In the genomic region with DNA sequence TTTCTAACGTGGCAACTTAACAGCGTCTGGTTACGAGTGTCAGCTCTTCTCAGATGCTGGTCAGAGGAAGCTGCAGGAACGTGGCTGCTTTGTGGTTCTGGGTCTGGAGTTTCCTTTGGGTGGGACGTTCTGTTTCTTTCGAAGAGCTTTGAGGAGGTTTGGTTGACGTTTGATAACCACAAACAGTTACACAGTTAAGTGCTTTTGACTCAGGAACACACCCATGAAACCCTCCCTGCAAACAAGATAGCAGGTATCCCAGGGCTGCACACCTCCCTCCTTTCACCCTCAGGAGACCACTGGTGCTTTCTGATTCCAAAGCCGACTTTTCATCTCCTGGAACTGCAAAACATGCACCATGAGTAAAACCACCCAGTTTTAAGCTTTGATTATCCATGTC, we compare ENCODE assay signal across 20 mouse cellular contexts. TPM values are rescaled to one million over a fixed set of nuclear protein-coding genes. Genes with fewer than 3 reads are reported as not detected.
DNase-seq lines count a peak whose midpoint lies in the region; ATAC-seq lines count a peak whose summit lies in the region.
"Had no signal": no experiment of that assay in that cellular context is flagged by ENCODE, and none has a peak within 500 bp of the region (broad histone marks: within the 10 kb centered on the region; RNA-seq: fewer than 3 reads in every experiment).

No protein-coding gene starts in this region.

- H3K27me3 ChIP-seq in liver, embryonic 15.5 days, result no peaks in the 10 kb centered on the region
- H3K27me3 ChIP-seq in embryonic facial prominence, embryonic 10.5 days (replicated peaks; ENCODE audit: low read depth, poor library complexity, severe bottlenecking), result no peaks in the 10 kb centered on the region
- no peaks in the 10 kb centered on the region for H3K27me3 ChIP-seq in forebrain, embryonic 16.5 days (replicated peaks; ENCODE audit: control insufficient read depth, insufficient read depth, low read length)
- H3K27me3 ChIP-seq: embryonic facial prominence, embryonic 15.5 days; heart, embryonic 15.5 days; hindbrain, embryonic 15.5 days had no signal

- ATAC-seq in liver, embryonic 15.5 days (ENCODE audit: insufficient read depth), result peak; percentile 84
- no peak for ATAC-seq in forebrain, embryonic 16.5 days

- peaks cover 21% of the 10 kb centered on the region for H3K4me1 ChIP-seq in liver, embryonic 15.5 days (replicated peaks)
- H3K4me1 ChIP-seq in embryonic facial prominence, embryonic 10.5 days, result no peaks in the 10 kb centered on the region
- H3K4me1 ChIP-seq in forebrain, embryonic 16.5 days (replicated peaks; ENCODE audit: control insufficient read depth, insufficient read depth, low read length), result no peaks in the 10 kb centered on the region
- H3K4me1 ChIP-seq: embryonic facial prominence, embryonic 15.5 days; heart, embryonic 15.5 days; hindbrain, embryonic 15.5 days had no signal

- no peak overlapping the region for H3K9ac ChIP-seq in liver, embryonic 15.5 days
- no peak overlapping the region for H3K9ac ChIP-seq in forebrain, embryonic 16.5 days (replicated peaks; ENCODE audit: low read depth, low read length)
- H3K9ac ChIP-seq: embryonic facial prominence, embryonic 15.5 days; heart, embryonic 15.5 days; hindbrain, embryonic 15.5 days; lung, embryonic 14.5 days had no signal

- H3K9me3 ChIP-seq in liver, embryonic 15.5 days (replicated peaks), result no peaks in the 10 kb centered on the region
- H3K9me3 ChIP-seq in embryonic facial prominence, embryonic 10.5 days, result no peaks in the 10 kb centered on the region
- H3K9me3 ChIP-seq in forebrain, embryonic 16.5 days (ENCODE audit: control insufficient read depth, low read length), result no peaks in the 10 kb centered on the region
- H3K9me3 ChIP-seq: embryonic facial prominence, embryonic 15.5 days; heart, embryonic 15.5 days; hindbrain, embryonic 15.5 days had no signal

- peak overlapping the region; percentile 6; the same call in 1 of the 2 replicates for H3K4me2 ChIP-seq in liver, embryonic 15.5 days
- H3K4me2 ChIP-seq in forebrain, embryonic 16.5 days (ENCODE audit: low read length), result no peak overlapping the region
- H3K4me2 ChIP-seq: embryonic facial prominence, embryonic 15.5 days; heart, embryonic 15.5 days; hindbrain, embryonic 15.5 days; lung, embryonic 14.5 days had no signal

- H3K36me3 ChIP-seq in liver, embryonic 15.5 days (replicated peaks), result no peaks in the 10 kb centered on the region
- no peaks in the 10 kb centered on the region for H3K36me3 ChIP-seq in embryonic facial prominence, embryonic 10.5 days (replicated peaks)
- no peaks in the 10 kb centered on the region for H3K36me3 ChIP-seq in forebrain, embryonic 16.5 days (ENCODE audit: control insufficient read depth, insufficient read depth)
- H3K36me3 ChIP-seq: embryonic facial prominence, embryonic 15.5 days; heart, embryonic 15.5 days; hindbrain, embryonic 15.5 days had no signal

- peak; percentile 19 for DNase-seq in thymus, postnatal 25 days
- no peak for DNase-seq in thymus, adult 18-20 months
- DNase-seq in c-Kit-positive CD71-positive TER-119-negative erythroid progenitor cells, embryonic 14.5 days (ENCODE audit: low read depth), result peak; percentile 63
- DNase-seq in thymus, postnatal 4 days, result peak; percentile 11
- DNase-seq in embryonic facial prominence, embryonic 10.5 days (ENCODE audit: low spot score), result no peak
- DNase-seq in adrenal gland, adult 8-10 months, result no peak
- DNase-seq: gastrocnemius, postnatal 14 days; right cerebral cortex, adult 18-20 months had no signal

- 12% methylated on average over 8 of the region's 8 CpGs for whole genome bisulfite sequencing in liver, embryonic 15.5 days (ENCODE audit: insufficient replicate concordance)
- WGBS in embryonic facial prominence, embryonic 10.5 days, result 77% methylated on average over 8 of the region's 8 CpGs
- WGBS in forebrain, embryonic 16.5 days, result 81% methylated on average over 8 of the region's 8 CpGs

- no peak overlapping the region for H3K4me3 ChIP-seq in liver, embryonic 15.5 days (replicated peaks)
- no peak overlapping the region for H3K4me3 ChIP-seq in embryonic facial prominence, embryonic 10.5 days
- no peak overlapping the region for H3K4me3 ChIP-seq in forebrain, embryonic 16.5 days (replicated peaks; ENCODE audit: low read length)
- H3K4me3 ChIP-seq: embryonic facial prominence, embryonic 15.5 days; heart, embryonic 15.5 days; hindbrain, embryonic 15.5 days had no signal

- H3K27ac ChIP-seq in liver, embryonic 15.5 days (replicated peaks), result peak overlapping the region; percentile 41; the same call in 1 of the 2 replicates
- no peak overlapping the region for H3K27ac ChIP-seq in embryonic facial prominence, embryonic 10.5 days (replicated peaks)
- no peak overlapping the region for H3K27ac ChIP-seq in forebrain, embryonic 16.5 days (ENCODE audit: low read length)
- H3K27ac ChIP-seq: embryonic facial prominence, embryonic 15.5 days; heart, embryonic 15.5 days; hindbrain, embryonic 15.5 days had no signal

RNA-seq across cellular contexts. Expression of gene Olfr524, which starts 2.4 kb away (rescaled TPM):
- polyA plus RNA-seq in liver, embryonic 15.5 days (2015; fragmentation: Nextera tagmentation; extraction: Ambion mirVana), result not detected in 2 replicates
- polyA plus RNA-seq in embryonic facial prominence, embryonic 10.5 days (2016; fragmentation: Nextera tagmentation; extraction: Ambion mirVana), result not detected in 2 replicates
- not detected for total RNA-seq in adrenal gland, adult 8-10 months (2022)
- polyA plus RNA-seq in forebrain, embryonic 16.5 days (2015; fragmentation: Nextera tagmentation; extraction: Ambion mirVana), result not detected in 2 replicates
- total RNA-seq: gastrocnemius, postnatal 14 days; layer of hippocampus, adult 8-10 months; left cerebral cortex, postnatal 14 days had no signal
- polyA plus RNA-seq: brain, embryonic 14.5 days; embryonic facial prominence, embryonic 15.5 days; hindbrain, embryonic 15.5 days; kidney, embryonic 14.5 days; lung, embryonic 14.5 days; midbrain, embryonic 14.5 days; neural tube, embryonic 14.5 days had no signal

RNA-seq across cellular contexts. Expression of gene Cd163l1, which starts 9.9 kb away (rescaled TPM):
- 0.05 TPM in 1 of 2 replicates, not detected in the other for polyA plus RNA-seq in liver, embryonic 15.5 days (2015; fragmentation: Nextera tagmentation; extraction: Ambion mirVana)
- not detected in 2 replicates for polyA plus RNA-seq in embryonic facial prominence, embryonic 10.5 days (2016; fragmentation: Nextera tagmentation; extraction: Ambion mirVana)
- total RNA-seq in adrenal gland, adult 8-10 months (2022), result not detected
- not detected in 2 replicates for polyA plus RNA-seq in forebrain, embryonic 16.5 days (2015; fragmentation: Nextera tagmentation; extraction: Ambion mirVana)
- total RNA-seq: gastrocnemius, postnatal 14 days had no signal
- polyA plus RNA-seq: brain, embryonic 14.5 days; kidney, embryonic 14.5 days; lung, embryonic 14.5 days; midbrain, embryonic 14.5 days; neural tube, embryonic 14.5 days had no signal

RNA-seq across cellular contexts. Expression of gene Olfr523, which starts 35.1 kb away (rescaled TPM):
- not detected in 2 replicates for polyA plus RNA-seq in liver, embryonic 15.5 days (2015; fragmentation: Nextera tagmentation; extraction: Ambion mirVana)
- polyA plus RNA-seq in embryonic facial prominence, embryonic 10.5 days (2016; fragmentation: Nextera tagmentation; extraction: Ambion mirVana), result not detected in 2 replicates
- not detected for total RNA-seq in adrenal gland, adult 8-10 months (2022)
- not detected in 2 replicates for polyA plus RNA-seq in forebrain, embryonic 16.5 days (2015; fragmentation: Nextera tagmentation; extraction: Ambion mirVana)
- total RNA-seq: gastrocnemius, postnatal 14 days had no signal
- polyA plus RNA-seq: brain, embryonic 14.5 days; heart, embryonic 15.5 days; hindbrain, embryonic 15.5 days; kidney, embryonic 14.5 days; lung, embryonic 14.5 days; midbrain, embryonic 14.5 days; neural tube, embryonic 14.5 days had no signal

RNA-seq across cellular contexts. Expression of gene 5830411N06Rik, which starts 38.9 kb away (rescaled TPM):
- not detected in 2 replicates for polyA plus RNA-seq in liver, embryonic 15.5 days (2015; fragmentation: Nextera tagmentation; extraction: Ambion mirVana)
- polyA plus RNA-seq in embryonic facial prominence, embryonic 10.5 days (2016; fragmentation: Nextera tagmentation; extraction: Ambion mirVana), result not detected in 2 replicates
- total RNA-seq in adrenal gland, adult 8-10 months (2022), result under 1 TPM in 1 of 4 experiments, not detected in 3; 0.12 TPM
- not detected in 2 replicates for polyA plus RNA-seq in forebrain, embryonic 16.5 days (2015; fragmentation: Nextera tagmentation; extraction: Ambion mirVana)
- total RNA-seq: gastrocnemius, postnatal 14 days; left cerebral cortex, postnatal 14 days had no signal
- polyA plus RNA-seq: brain, embryonic 14.5 days; embryonic facial prominence, embryonic 15.5 days; hindbrain, embryonic 15.5 days; kidney, embryonic 14.5 days; lung, embryonic 14.5 days; midbrain, embryonic 14.5 days; neural tube, embryonic 14.5 days had no signal

RNA-seq across cellular contexts. Expression of gene Olfr522, which starts 43.6 kb away (rescaled TPM):
- polyA plus RNA-seq in liver, embryonic 15.5 days (2015; fragmentation: Nextera tagmentation; extraction: Ambion mirVana), result not detected in 2 replicates
- polyA plus RNA-seq in embryonic facial prominence, embryonic 10.5 days (2016; fragmentation: Nextera tagmentation; extraction: Ambion mirVana), result not detected in 2 replicates
- total RNA-seq in adrenal gland, adult 8-10 months (2022), result not detected
- polyA plus RNA-seq in forebrain, embryonic 16.5 days (2015; fragmentation: Nextera tagmentation; extraction: Ambion mirVana), result not detected in 2 replicates
- total RNA-seq: gastrocnemius, postnatal 14 days; layer of hippocampus, adult 8-10 months; left cerebral cortex, postnatal 14 days had no signal
- polyA plus RNA-seq: brain, embryonic 14.5 days; heart, embryonic 15.5 days; hindbrain, embryonic 15.5 days; kidney, embryonic 14.5 days; lung, embryonic 14.5 days; midbrain, embryonic 14.5 days; neural tube, embryonic 14.5 days had no signal

Comparison
In these comparisons a context has a peak if more than half of its experiments do, and no peak if none do; other contexts are left out.
1. DNase-seq: peak in thymus, postnatal 25 days (single experiment), c-Kit-positive CD71-positive TER-119-negative erythroid progenitor cells, embryonic 14.5 days (single experiment) and thymus, postnatal 4 days (single experiment); none in thymus, adult 18-20 months (0 of 2), embryonic facial prominence, embryonic 10.5 days (single experiment) and adrenal gland, adult 8-10 months (single experiment).